9 mouse cellular contexts compared by ENCODE assay signal in the genomic region with DNA sequence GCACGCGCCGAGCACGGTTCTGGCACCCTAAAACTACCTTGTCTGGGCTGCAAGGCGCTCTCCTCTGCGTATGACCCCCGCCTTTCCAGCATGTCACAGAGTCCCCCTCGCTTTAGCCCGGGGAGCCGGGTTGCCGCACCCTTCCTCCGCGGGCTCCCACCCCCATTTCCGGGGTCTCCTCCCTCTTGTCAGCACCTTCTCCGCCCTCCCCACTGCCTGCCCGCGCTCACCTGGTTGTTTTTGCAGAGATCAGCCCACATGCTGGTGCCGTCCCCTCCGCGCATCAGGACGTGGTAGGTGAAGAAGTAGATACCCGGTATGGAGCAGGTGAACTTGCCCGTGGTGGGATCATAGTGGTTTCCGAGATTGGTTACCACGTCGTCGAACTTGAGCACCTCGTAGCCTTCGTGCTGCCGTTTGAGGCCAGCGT. TPM values are rescaled to one million over a fixed set of nuclear protein-coding genes. Genes with fewer than 3 reads are reported as not detected.
DNase-seq lines count a peak whose midpoint lies in the region; ATAC-seq lines count a peak whose summit lies in the region.
"Had no signal": no experiment of that assay in that cellular context is flagged by ENCODE, and none has a peak within 500 bp of the region (broad histone marks: within the 10 kb centered on the region; RNA-seq: fewer than 3 reads in every experiment).

No protein-coding gene starts in this region.

- H3K4me1 ChIP-seq in lung, embryonic 15.5 days = peaks cover 21% of the 10 kb centered on the region
- H3K4me1 ChIP-seq in limb, embryonic 10.5 days = peaks cover 29% of the 10 kb centered on the region

- peak overlapping the region; percentile 99 for H3K4me2 ChIP-seq in lung, embryonic 15.5 days

- no peaks in the 10 kb centered on the region for H3K36me3 ChIP-seq in lung, embryonic 15.5 days
- no peaks in the 10 kb centered on the region for H3K36me3 ChIP-seq in limb, embryonic 10.5 days

- H3K27ac ChIP-seq in lung, embryonic 15.5 days = no peak overlapping the region
- no peak overlapping the region for H3K27ac ChIP-seq in limb, embryonic 10.5 days

- ATAC-seq in lung, embryonic 15.5 days (ENCODE audit: borderline replicate concordance, extremely low read depth, low FRiP score, low TSS enrichment) = no peak

- H3K27me3 ChIP-seq in lung, embryonic 15.5 days = peaks cover 55% of the 10 kb centered on the region
- peaks cover 67% of the 10 kb centered on the region for H3K27me3 ChIP-seq in limb, embryonic 10.5 days (ENCODE audit: low read depth, poor library complexity, severe bottlenecking)

- intact Hi-C loops in heart, postnatal 14 days (cut with DNase I) = no loop called here

- 3% methylated on average over 31 of the region's 31 CpGs for WGBS in lung, embryonic 15.5 days
- WGBS in limb, embryonic 10.5 days = under 1% methylated on average over 31 of the region's 31 CpGs

- H3K4me3 ChIP-seq in lung, embryonic 15.5 days = peak overlapping the region; percentile 50
- H3K4me3 ChIP-seq in limb, embryonic 10.5 days = peak overlapping the region; percentile 60

- H3K9me3 ChIP-seq in lung, embryonic 15.5 days = no peaks in the 10 kb centered on the region
- no peaks in the 10 kb centered on the region for H3K9me3 ChIP-seq in limb, embryonic 10.5 days (replicated peaks)

- no peak overlapping the region for H3K9ac ChIP-seq in lung, embryonic 15.5 days

- DNase-seq in adrenal gland, postnatal 10 days = peak; percentile 2
- no peak for DNase-seq in adrenal gland, adult 18-20 months (ENCODE audit: low spot score in 2 of 2)
- DNase-seq in lung, postnatal 14 days = no peak
- peak; percentile 2 to 4 for DNase-seq in heart, postnatal 14 days
- peak; percentile 52 for DNase-seq in limb, embryonic 10.5 days (ENCODE audit: low spot score)
- peak; percentile 9 for DNase-seq in right cerebral cortex, adult 18-20 months
- no peak for DNase-seq in spleen, adult 18-20 months

RNA-seq across cellular contexts. Expression of a gene that starts 1.6 kb away (rescaled TPM):
- under 1 TPM; 0.36 to 0.45 TPM for total RNA-seq in adrenal gland, postnatal 10 days (2021)
- not detected for total RNA-seq in adrenal gland, adult 18-20 months (2021)
- polyA plus RNA-seq in lung, embryonic 15.5 days (2015; fragmentation: Nextera tagmentation; extraction: Ambion mirVana) = 0.17 and 0.21 TPM in 2 replicates
- not detected for total RNA-seq in heart, postnatal 14 days (2021)
- polyA plus RNA-seq in limb, embryonic 10.5 days (2016; fragmentation: Nextera tagmentation; extraction: Ambion mirVana) = 0.09 and 0.10 TPM in 2 replicates
- total RNA-seq: neutrophil, adult 5-6 weeks had no signal

Comparison
In these comparisons a context has a peak if more than half of its experiments do, and no peak if none do; other contexts are left out.
1. DNase-seq: peak in adrenal gland, postnatal 10 days (single experiment), heart, postnatal 14 days (2 of 2), limb, embryonic 10.5 days (single experiment) and right cerebral cortex, adult 18-20 months (single experiment); none in adrenal gland, adult 18-20 months (0 of 2), lung, postnatal 14 days (single experiment) and spleen, adult 18-20 months (0 of 2).